Mouse (Mus musculus): ENCODE measurements around the gene Dlg2.

Dlg2 gene

DNA sequence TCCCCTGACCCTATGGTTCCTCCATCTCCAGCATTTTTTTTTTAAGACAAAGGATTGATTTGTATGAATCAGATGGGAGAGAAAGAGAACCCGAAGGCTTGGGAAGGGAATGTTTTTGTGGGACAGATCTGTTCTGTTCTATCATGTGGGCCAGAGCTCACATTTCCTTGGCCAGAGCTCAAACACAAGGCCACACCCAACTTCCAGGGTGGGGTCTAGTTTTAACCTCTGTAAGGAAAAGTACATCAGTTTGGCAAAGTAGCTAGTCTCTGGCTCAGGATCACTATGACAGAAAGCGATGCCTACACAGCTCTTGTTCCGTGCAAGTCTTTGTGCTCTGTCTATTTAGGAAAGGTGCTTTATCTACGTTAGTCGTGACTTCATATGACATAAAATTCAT is 1737.3 kb downstream of the Dlg2 start:
- DNase-seq, result no peak

DNA sequence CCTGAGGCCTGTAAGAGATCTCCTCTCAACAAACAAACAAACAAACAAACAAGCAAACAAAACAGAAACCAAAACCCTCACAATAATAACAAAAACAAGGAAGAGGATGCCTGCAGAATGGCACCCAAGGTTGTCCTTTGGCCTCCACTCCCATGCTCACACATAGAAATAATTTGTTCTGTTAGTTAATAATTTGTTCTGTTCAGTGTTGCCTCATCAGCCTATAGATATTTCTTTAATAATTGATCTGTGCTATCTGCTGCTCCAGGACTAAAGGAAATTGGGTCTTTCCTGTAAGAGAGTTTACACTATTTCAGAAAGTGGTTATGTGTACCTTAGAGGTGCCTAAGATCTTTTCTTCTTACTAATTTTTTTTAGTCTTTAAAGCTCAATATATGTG is 1741.7 kb downstream of the Dlg2 start:
- no peak for DNase-seq

DNA sequence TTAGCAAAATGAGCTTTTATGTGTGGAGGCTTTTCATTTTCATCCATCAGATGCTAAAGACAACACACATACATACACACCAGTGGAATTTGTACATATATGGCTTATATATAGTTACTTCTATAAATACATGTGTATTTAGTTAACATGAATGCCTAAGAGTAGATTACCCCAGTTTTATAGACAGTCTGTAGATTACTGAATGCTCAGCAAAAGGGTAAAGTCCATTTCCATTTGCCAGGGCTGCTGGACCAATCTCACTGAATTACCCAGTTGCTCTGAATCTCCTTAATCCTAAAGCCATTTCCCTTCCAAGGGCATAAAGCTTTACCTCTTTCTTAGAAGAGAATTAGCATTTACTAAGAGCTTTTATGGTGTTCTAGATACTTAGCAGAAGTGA is 1744.1 kb downstream of the Dlg2 start:
- no peak for DNase-seq

DNA sequence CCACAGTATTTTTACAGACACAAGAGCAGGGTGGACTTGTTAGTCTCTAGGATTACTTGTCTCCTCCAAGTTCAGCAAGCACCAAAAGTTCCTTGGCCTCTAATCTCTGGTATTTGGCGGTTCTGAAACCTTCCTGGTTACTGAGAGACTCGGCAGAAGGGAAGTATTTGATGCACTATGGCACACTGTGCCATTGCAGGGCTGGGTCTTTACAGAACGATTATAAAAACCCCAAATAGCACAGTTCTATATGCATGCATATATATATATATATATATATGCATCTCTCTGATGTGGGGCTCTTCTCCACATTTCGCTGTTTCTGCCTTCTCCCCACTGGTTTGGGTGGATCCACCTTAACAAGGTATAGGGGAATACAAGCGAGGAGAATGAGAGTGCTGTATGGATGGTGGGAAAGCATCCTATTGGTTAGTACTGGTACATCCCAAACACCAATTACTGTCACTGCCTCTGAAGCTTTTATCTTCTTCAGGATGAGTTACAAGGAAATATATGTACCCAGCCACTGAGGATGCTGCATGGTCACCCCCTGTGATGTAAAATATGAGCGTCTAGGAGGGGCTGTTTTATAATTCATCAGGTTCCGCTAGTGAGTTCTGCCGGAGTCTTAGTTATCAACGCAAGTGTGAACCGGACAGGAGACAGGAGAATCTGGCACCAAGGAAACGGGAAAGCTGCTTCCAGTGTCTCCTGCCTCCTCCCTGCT is 1758.2 kb downstream of the Dlg2 start:
- DNase-seq, result no peak

DNA sequence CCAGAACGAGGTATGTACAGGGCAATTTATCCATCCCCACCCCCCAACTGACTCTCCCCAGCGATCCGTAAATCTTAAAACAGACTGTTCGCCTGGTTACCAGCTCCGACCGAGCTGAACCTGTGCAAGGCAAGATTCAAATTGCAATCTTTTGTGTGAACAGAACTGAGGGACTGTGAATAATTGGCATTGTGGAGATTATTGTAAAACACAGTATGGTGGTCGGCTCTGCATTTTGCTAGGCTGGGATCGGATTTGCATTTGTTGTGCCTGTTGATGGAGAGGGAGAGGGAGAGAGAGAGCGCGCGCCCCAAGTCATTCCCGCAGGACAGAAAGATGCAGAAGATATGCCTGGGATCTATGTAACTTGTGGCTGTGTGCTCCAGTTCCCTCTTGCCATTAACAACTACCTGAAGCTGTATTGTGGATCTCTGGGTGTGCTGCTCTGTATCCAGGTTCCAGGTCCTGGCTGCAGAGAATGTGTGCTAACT is 1759.1 kb downstream of the Dlg2 start:
- DNase-seq, result no peak

DNA sequence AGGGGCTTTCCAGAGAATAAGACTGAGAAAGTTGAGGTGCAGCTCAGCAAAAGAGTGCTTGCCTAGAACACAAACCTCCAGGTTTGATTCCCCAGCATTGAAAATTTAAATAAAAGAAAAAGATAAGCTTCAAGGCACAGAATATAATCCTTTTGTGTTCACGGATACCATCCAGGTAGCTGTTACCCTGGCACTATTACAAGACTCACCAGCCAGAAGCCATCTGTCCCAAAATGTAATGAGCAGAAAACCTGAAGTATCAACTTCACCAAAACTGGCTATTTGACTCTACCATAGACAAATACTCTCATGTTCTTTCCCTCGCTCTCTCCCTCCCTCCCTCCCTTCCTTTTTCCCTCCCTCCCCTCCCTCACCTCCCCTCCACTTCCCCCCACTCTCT is 1764.4 kb downstream of the Dlg2 start:
- no peak for DNase-seq

DNA sequence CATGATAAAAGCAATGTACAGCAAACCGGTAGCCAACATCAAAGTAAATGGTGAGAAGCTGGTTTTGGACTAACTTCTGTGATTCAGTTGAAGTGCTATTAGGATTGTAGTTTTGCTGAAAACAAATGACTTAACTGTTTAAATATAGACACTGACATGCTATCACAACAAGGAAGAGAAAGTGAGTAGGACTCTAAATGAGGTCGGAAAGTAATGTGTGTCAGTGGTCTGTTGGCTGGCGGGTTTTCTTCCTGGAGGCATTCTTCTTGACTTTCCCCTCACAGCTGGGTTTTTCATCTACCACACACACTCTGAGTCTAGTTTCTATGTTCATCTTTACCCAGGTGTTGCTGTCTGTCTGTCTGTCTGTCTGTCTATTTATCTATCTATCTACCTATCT is 1771.1 kb downstream of the Dlg2 start:
- no peak for DNase-seq

DNA sequence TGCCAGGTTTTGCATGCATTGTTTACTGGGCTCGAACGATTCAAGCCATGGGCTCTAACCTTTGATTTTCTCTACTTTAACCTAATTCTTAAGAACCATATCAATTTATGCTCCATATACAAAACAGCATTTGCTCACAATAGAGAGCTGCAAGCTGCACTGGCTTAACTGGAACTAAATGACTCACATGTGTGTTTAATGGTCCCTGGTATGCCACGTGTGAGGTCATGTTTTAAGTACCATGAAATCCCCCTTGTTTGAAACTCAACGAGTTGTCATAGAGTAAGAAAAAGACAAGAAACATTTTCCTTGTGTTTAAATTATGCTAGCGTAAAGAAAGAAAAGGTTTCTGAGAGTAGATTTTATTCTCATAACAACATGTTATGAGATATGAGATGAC is 1772.1 kb downstream of the Dlg2 start:
- DNase-seq, result no peak

DNA sequence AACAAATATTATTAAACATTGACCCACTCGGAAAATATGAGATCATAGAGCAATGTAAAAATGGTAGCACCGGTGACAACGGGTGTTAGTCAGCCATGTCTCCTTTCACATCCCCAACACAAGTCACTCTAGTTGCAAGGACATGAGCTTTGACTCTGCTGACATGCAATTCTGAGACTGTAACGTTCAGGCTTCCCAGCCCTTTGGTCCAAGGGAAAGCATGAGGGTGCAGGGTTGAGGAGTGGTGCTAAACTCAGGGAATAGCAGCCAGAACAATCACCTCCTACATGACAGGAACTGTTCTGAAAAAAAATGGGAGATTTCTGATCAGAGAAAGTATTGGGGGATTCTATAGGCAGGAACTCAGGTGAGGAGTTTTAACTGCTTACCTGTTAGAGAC is 1781.7 kb downstream of the Dlg2 start:
- no peak for DNase-seq

DNA sequence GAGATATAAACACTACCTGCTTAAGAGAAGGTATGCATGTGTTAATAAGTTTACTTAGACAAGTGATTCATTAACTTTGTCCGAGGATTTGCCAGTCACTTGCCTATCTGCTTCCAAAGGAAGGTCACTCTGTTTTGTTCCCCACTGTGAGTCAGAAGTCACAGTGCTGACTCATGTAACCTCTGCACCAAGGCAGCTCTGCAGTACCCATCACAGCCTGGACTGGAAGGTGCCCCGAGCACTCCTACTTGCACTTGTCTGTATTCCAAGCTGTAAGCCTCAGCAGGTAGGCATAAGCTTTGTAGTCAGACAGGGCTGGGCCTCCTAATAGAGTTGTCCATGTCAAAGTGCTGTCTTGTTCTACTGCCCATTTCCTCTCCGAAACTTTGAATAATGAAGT is 1782.2 kb downstream of the Dlg2 start:
- no peak for DNase-seq

DNA sequence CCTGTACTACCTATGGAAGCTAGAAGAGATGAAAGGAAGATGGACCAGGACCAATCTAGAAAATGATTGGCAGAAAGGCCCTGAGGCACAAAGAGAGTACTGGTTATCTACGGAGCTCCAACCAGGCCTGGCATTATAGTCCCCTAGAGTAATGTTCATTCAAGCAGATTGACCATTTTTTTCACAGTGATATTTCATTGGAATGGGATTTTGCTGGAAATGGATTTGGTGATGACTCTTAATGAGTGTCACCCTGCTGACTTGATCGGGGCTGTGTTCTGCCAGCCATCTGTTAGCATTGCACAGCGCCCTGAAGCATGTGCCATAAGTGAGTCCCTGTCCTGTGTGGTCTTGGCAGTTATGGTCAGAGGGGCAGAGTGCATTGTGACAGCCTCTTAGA is 1787.9 kb downstream of the Dlg2 start:
- DNase-seq, result no peak

DNA sequence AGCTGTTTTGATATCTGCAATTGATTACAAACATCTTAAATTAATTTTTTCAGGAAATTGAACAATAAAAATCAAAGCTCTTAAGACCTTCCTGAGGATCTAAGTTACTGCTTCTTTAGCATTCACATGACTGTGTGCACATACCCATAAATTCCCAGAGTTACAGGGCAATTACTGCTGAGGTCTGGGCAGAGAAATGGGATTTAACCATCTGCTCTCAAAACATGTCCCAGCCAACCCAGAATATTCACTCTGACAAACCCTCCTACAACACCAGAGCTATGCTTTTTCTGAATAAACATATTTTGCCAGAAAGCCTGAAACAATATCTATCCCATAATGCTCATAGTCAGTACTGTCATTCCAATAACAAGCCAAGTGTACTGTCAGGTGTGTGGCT is 1788.5 kb downstream of the Dlg2 start:
- DNase-seq, result no peak

DNA sequence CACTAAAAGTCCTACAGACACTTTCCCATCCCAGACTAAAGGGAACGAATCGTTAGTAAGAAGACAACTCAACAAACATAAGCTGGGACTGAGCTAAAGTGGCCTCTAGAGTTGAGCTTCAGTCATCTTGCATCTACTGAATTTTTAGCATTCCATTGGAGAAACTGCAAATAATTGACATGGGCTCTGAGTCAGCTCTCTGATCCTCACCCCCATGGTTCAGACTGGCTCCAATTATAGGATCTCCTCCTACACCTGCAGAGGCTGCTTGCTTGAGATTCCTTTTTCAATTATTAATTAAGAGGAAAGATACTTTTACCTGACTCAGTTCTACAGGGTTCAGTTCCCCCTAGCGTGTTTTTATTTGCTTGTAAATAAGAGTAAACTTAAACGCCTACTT is 1798.9 kb downstream of the Dlg2 start:
- DNase-seq, result no peak

DNA sequence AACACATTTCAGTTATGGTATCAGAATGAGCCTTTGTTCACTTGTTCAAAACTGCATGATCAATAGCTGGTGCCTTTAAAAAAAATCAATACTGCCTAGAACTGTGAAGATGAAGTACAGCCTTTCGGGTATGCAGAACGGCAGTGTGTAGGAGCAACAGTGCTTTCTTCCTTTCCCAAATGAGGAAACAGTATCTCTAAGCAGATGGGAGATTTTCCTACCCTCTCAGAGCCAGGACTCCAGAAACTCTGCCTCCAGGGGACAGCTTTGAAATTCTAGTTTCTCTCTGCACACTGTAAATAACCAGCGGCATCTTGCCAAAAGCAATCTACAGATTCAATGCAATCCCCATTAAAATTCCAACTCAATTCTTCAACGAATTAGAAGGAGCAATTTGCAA is 1801.2 kb downstream of the Dlg2 start:
- DNase-seq, result no peak

DNA sequence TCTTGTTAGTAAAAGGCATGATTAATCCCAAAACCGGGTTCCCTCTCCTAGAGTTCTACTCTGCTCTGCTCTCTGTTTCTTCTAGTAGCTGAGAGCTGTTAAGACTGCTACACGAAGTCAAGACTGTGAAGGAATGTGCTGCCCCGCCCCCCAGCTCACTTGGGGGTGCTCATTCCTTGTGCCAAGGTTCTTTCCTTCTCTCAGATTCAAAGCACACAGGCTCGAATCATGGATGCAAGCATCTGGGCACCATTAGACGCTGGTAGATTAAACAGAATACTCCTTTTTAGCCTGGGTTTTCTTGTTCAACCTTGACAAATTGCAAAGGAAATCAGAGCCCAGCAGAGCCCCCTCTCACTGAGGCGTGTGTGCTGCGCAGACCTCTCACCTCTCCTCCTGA is 1804.5 kb downstream of the Dlg2 start:
- no peak for DNase-seq

DNA sequence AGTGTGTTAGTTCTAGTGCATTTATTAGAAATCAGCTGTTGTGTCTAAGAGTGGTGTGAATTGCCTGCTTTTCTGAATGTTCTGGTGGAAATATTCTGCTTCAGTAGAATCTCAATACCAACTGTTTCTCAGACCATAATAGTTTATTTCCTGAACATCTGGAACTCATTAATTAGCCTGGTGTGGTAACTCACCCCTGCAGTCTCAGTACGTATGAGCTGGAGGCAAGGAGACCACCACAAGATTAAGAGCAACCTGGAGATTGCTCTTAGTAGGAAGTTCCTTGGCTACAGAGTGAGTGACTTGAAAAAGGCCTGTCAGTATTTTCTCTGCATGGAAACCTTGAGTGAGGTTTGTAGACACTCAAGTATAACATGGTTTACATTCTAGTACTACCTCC is 1810.6 kb downstream of the Dlg2 start:
- no peak for DNase-seq

DNA sequence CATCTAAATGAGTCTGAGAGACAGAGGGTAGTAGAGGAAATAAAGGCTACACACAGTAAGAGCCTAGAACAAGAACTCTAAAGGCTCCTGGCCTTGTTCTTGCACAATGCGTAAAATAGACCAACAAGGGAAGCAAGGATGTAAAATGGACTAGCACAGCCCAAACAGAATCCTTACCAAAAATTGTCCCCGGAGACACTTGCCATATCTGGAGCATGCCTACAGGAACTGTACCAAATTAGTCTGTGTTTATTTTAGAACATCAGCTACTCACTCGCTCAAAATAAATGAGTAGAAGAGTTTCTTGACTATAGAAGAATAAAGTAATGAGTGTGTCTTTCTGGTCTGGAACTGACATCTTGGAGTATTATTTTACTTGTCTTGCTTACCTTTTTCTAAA is 1812.3 kb downstream of the Dlg2 start:
- DNase-seq, result no peak

DNA sequence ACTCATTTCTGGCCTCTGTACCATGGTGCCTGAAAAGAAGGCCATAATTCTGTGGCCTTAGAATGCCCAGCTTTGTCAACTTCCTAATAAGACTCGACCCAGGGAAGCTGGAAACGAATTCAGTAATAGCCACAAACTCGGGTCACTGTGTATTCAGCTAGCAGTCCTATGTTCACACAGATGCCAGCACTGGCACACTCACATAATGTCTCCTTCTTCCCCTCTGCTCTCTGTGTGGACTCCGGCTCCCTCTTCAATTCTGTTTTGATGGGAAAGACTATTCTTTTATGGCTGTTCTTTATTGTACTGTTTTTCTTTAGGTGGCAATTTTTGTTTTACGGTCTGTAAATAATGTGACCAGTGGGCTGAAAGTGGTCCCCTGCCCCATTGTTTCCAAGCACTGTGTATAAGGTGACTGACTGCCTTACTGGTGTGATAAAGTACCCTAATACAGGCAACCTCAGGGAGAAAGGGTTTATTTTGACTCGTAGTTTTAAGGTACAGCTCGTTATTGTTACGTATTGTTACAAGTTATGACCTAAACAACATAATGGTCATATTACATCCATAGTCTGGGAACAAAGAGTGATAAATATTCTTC is 1816.5 kb downstream of the Dlg2 start:
- DNase-seq, result no peak

DNA sequence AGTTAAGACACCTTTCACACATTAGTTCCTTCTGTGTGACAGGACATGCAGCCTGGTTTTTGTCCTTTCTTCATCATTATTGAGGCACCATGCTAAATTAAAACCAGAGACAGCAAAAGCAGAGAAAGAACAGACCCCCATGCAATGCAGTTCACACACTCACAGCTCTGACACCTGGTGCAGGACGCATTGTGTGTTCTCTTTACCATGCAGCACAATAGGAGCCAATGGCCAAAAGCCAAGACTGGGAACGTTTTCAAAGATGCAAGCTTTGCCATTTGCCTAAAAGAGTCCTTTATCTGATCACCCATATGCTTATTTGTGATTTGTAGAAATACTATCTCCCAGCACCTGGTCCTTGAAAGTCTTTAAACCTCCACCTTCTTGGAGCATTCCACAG is 1824.6 kb downstream of the Dlg2 start:
- no peak for DNase-seq

DNA sequence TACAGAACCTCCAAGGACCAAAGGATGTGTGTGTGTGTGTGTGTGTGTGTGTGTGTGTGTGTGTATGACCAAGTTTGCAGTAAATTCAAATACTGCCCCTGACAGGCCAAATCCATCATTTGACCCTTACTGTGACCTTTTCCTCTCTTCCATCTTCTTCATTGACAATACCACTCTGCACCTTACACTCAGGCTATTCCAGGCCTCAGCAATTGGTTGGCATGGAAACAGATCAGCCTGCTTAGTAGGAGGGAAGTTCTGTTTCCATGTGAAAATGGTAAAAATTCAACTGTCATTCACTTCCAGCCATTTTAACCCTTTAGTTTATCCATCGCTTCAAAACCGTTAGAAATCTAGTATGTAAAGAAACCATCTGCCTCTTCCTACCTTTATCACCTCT is 1831.2 kb downstream of the Dlg2 start:
- DNase-seq, result no peak

DNA sequence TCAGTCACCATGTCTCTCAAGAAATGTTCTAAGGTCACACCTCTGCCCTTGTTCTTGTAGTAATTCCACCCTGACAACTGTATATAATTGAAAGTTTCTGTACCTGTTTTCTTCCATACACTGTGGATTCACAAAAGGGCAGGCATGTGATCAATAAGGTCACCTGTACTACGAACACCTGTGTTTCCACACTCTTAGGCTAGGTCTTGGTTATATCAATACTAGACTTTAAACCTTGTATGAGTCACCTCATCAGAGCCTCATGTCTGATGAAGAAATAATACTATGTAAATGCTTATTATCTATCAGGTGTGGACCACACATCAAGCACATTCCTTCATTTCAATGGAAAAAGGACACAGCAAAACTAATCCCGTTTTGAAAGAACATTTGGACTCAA is 1831.7 kb downstream of the Dlg2 start:
- DNase-seq, result no peak

DNA sequence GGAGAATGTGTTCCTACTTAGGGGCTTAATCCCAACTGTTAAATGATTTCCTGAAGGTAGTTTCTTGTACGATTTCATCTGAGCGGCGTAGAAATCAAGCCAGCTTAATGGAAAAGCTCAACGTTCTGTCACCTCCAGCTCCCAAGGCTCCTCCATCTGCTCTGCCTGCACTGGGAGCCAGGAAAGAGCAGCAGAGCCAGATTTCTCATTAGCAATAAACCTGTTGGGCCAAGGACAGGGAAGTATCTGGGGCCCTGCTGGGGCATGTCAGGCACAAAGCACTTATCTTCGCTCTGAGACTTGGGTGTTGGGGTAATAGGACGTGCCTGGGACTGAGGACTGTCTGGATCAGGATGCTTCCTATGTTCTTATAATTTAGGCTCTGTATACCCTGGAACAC is 1839.9 kb downstream of the Dlg2 start:
- DNase-seq, result no peak

DNA sequence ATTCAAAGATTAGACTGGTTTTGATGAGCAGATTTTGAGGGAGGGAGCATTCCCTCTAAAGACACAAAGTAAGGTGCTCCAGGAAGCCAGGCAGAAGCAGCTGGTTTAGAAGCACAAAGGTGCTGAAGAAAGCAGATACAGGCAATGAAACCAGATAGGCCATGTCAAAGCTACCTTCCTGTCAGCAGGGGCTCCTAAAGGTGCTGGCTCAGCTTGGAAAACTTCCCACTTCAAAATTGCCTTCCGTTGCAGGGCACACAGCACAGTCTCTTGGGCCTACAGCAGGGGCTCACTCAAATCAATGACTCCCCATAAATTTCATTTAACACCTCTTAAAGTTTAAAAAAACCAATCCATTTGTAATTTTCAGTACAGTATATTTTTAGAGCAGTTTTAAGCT is 1843.0 kb downstream of the Dlg2 start:
- DNase-seq, result no peak

DNA sequence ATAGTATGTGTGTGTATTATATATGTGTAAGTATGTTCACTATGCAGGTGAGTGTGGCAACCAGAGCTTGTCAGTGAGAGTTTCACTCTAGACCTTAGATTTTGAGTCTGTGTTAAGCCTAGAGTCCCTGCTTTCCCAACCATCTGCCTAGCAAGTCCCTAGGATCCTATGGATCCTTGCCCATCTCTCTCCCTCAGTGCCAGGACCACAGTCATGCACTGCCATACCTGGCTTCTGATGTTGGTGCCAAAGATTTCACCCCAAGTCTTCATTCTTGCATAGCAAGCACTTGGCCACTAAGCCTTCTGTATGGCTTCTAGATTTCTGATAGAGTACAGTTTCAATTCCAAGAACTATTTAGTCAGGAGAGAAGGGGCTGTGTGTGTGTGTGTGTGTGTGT is 1843.7 kb downstream of the Dlg2 start:
- DNase-seq, result no peak

DNA sequence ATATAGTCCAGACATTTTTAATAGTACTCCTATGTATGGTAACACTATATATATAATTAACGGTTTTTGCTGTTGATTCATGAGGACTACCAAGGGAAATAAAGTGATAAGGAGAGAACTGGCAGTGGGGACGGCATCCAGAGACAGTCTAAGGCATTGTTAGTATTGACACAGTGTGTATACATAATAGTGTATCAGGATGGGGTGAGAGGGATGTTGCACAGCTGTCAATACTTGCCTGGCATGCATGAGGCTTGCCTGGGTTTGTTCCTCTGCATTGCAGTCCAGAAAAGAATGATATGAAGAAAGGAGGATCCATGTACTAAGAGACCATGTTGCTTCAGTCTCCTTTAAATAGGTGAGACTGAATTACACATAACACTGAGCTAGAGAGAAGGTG is 1845.3 kb downstream of the Dlg2 start:
- DNase-seq, result peak; percentile 44

Measured in lung, postnatal 14 days (tissue).